Mouse (Mus musculus) forelimb bud, embryonic 11.5 days (tissue): ENCODE measurements around the gene Sfxn4.
"Not testable (repeated sequence)": the region's sequence is repeated elsewhere in the genome, so short reads cannot be mapped to it uniquely, and the experiment has no call there.

Source experiments
- DNase-seq: peaks from one replicate; pipeline ENCODE4 v3.0.0-alpha.2; 2012; ENCODE audit warnings: low read depth, low spot score

The Sfxn4 gene

GRCm38 (mm10) chr19:60860868-60861700 is at the start of gene Sfxn4:
Gene Sfxn4, minus strand, starts transcription at chr19:60861479.
- DNase-seq = peak; percentile 91

- no peak for DNase-seq
Observed at GRCm38 (mm10) chr19:60910304-60910703, 49.0 kb upstream of the Sfxn4 start.

- no peak for DNase-seq
Observed at GRCm38 (mm10) chr19:60905477-60905876, 44.2 kb upstream of the Sfxn4 start.

GRCm38 (mm10) chr19:60903971-60904370 is 42.7 kb upstream of the Sfxn4 start:
- no peak for DNase-seq

GRCm38 (mm10) chr19:60903139-60903538 is 41.9 kb upstream of the Sfxn4 start:
- no peak for DNase-seq

GRCm38 (mm10) chr19:60895251-60895880 is 34.1 kb upstream of the Sfxn4 start:
- no peak for DNase-seq

- DNase-seq = peak; percentile 61
Observed at GRCm38 (mm10) chr19:60891934-60892547, 30.8 kb upstream of the Sfxn4 start.

- DNase-seq = no peak
Observed at GRCm38 (mm10) chr19:60891123-60891470, 29.8 kb upstream of the Sfxn4 start.

- DNase-seq = peak; percentile 48
Observed at GRCm38 (mm10) chr19:60890391-60891122, 29.3 kb upstream of the Sfxn4 start.

GRCm38 (mm10) chr19:60889714-60890315 is 28.5 kb upstream of the Sfxn4 start, which contains the start of gene Grk5:
Gene Grk5, plus strand, starts transcription at chr19:60889749.
- peak; percentile 95 for DNase-seq

GRCm38 (mm10) chr19:60889101-60889713 is 27.9 kb upstream of the Sfxn4 start:
- peak; percentile 64 for DNase-seq

- no peak for DNase-seq
Observed at GRCm38 (mm10) chr19:60887637-60888036, 26.4 kb upstream of the Sfxn4 start.

GRCm38 (mm10) chr19:60883129-60883528 is 21.9 kb upstream of the Sfxn4 start:
- DNase-seq = no peak

- peak; percentile 92 for DNase-seq
Observed at GRCm38 (mm10) chr19:60874064-60874694, 12.9 kb upstream of the Sfxn4 start, which contains the start of gene Prdx3. Gene Prdx3, minus strand, starts transcription at chr19:60874556.

- no peak for DNase-seq
Observed at GRCm38 (mm10) chr19:60873501-60873900, 12.2 kb upstream of the Sfxn4 start.

GRCm38 (mm10) chr19:60872272-60872671 is 11.0 kb upstream of the Sfxn4 start:
- no peak for DNase-seq

- no peak for DNase-seq
Observed at GRCm38 (mm10) chr19:60871366-60871765, 10.1 kb upstream of the Sfxn4 start.

- DNase-seq = no peak
Observed at GRCm38 (mm10) chr19:60870489-60870888, 9.2 kb upstream of the Sfxn4 start.

GRCm38 (mm10) chr19:60866169-60866568 is 4.9 kb upstream of the Sfxn4 start:
- not testable (repeated sequence) for DNase-seq

- DNase-seq = no peak
Observed at GRCm38 (mm10) chr19:60845731-60846130, 15.5 kb downstream of the Sfxn4 start.
